Mouse (Mus musculus): ENCODE measurements around the gene Gm26661.

Gene Gm26661

DNA sequence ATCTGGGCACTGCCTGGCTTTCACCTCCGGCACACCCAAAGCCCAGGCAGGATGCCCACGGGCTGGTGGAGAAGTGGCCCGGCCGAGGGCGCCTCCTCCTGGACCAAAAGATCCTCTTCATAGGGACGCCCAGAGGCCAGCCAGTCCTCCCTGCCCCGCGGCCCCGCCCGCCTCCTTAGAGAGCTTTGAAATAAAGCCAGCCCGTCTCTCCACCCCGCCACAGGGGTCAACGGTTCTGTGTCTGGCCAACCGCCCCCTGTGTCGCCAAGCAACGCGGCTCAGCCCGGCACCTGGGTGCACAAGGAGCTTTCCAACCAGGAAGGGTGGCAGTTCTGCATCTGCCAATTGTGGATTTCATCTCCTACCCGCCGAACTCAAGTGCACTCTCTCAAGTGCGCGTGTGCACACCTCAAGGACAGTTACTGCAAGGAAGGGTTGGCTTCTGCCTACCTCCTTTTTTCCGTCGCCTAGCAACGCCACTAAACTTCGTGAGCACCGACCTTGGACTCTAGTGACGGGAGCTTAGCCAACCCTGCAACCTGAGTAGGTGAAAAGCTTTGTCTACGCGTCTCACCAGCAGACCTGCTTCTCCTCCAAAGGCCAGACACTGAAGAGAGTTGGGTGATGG, at the start of gene Gm26661:
Gene Gm26661 (plus strand): TSS at position 56 of the 628 bp plus-strand sequence.
- no peak for DNase-seq (ENCODE audit: low read depth)

- peak; percentile 69 for DNase-seq (ENCODE audit: low read depth)
These were observed 42.2 kb upstream of the Gm26661 start for GRCm38 (mm10) chr14:7748944-7749763.

GRCm38 (mm10) chr14:7749764-7750089, 41.7 kb upstream of the Gm26661 start:
- DNase-seq (ENCODE audit: low read depth) = no peak

DNA sequence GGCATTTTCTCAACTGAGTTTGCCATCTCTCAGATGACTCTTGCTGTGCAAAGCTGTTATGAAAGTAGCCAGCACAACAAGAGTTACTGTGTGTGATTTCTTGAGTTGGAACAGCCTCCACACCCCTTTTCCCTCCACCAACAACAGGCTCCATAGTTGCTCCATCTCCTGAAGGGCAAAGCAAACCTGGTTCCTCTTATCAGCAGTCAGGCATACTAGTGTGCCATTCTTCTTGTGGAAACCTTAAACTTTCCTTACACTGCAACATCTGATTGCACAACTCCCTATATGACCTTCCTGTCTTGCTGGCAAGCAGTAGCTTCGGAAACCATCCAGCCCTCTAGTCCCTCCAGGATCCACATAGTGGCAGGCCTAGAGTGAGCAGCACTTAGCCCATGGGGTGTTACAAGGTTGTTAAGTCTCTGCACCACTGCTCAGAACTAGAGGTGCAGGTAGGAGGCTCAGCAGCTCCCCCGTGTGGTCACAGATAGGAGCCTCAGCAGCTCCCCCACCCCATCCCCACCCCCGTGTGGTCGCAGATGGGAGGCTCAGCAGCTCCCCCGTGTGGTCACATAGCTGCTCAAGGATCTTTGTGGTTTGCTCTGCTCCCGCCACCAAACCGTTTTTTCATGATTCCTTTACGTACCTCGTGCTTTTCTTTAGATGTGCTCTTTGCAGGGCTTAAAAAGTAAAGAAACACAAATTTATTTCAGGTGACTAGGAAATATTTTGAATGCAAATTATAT, 25.6 kb upstream of the Gm26661 start:
- DNase-seq (ENCODE audit: low read depth) = peak; percentile 86

DNA sequence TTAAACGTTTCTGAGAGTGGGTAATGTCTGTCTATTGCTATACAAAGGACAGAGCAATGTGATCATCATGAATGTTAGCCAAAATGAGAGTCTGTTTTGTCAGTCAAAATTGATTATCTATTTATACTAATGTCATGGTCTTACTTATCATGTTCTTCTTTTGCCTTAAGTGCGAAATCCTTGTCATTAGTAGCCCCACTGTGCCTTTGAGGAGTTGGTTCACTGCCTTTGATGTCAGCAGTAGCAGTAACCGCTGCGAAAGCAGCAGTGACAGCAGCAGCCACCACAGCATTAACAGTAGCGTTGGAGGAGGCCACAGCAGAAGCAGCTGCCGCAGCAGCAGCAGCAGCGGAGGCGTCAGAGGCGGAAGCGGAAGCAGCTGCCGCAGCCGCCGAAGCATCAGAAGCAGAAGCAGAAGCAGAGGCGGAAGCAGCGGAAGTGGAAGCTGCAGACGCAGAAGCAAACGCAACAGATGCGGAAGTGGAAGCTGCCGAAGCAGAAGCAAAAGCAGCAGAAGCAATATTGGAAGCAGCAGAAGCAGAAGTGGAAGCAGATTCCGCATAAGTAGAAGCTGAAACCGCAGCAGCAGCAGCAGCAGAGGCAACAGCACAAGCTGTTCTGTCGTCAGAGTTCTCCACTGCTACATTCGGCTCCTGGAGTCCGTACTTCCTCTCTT, 17.5 kb upstream of the Gm26661 start:
- DNase-seq (ENCODE audit: low read depth) = no peak

DNA sequence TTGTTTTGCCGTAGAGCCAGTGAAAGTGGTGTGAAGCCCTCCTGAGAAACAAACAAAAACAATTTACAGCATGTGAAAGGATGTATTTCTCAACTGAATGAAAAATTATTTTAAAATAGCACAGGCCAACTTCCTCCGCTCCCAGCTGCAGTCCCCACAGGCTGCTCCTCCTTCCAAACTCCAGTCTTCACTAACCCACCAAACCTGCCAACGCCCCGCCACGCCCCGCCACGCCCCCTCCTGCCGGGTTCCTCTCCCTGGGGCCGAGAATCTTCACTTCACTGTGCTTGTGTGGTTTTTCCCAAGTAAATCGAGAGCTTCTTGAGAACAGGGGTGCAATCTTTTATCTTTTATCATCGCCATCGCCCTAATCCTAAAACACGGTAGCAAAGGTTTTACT, 5.3 kb upstream of the Gm26661 start:
- no peak for DNase-seq (ENCODE audit: low read depth)

DNA sequence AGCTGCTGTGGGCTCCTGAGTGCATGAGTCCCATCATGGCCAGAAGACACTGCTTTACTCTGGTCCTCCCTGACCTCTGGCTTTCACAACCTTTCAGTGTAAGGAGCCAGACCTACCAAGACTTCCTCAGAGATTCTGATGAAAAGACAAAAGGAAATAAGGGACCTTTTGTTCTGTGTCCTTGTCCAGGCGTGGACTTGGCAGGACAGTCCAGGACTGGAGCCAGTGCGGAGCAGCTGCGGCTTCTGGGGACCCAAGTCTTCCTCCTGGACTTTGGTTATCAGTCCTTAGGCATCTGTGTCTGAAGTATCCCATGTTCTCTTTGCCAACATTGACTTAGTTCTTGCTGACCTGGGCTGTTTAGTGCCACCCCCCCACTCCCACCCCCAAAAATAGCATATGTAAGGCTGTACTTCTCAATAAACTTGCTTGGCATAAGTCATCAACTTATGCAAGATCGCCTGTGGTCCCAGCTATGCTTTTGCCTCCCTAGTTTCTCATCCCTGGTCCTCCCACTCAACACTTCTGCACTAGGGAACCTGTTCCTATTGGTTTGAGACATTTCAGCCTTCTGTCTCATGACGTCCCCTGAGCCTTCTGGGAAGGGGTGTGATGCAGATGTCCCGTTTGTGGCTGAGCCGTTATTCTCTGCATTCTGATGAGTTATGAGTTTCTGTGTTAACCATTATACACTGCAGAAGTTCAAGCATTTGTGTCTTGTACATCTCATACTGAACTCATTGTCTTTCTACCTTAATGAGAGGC, 1.9 kb upstream of the Gm26661 start:
- no peak for DNase-seq (ENCODE audit: low read depth)

- DNase-seq (ENCODE audit: low read depth) = no peak
These were observed 291 bp upstream of the Gm26661 start for GRCm38 (mm10) chr14:7791061-7791531.

- DNase-seq (ENCODE audit: low read depth) = no peak
These were observed 4.6 kb downstream of the Gm26661 start for GRCm38 (mm10) chr14:7795961-7796360.

- no peak for DNase-seq (ENCODE audit: low read depth)
These were observed 9.2 kb downstream of the Gm26661 start for GRCm38 (mm10) chr14:7800611-7801010.

DNA sequence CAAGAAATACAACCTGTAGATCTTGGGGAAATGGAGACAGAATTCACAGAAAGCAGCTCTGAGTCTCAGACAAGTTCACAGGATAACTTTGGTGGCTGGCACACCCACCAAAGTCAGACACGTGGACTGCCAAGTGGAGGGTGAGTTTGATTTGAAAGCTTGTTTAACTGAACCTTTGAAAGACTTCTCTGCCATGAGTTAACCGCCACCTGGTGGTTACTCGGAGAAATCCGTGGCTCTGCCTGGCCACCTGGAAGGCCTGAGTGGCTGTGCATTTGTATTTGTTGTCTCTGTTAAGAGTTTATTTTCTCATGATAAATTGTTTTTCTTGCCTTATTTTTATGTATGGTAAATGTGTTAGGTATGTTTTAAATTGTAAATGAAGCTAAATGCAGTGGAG, 10.4 kb downstream of the Gm26661 start:
- peak; percentile 38 for DNase-seq (ENCODE audit: low read depth)

GRCm38 (mm10) chr14:7803874-7804557, 12.6 kb downstream of the Gm26661 start:
- DNase-seq (ENCODE audit: low read depth) = no peak

GRCm38 (mm10) chr14:7804558-7804905, 13.1 kb downstream of the Gm26661 start:
- no peak for DNase-seq (ENCODE audit: low read depth)

DNA sequence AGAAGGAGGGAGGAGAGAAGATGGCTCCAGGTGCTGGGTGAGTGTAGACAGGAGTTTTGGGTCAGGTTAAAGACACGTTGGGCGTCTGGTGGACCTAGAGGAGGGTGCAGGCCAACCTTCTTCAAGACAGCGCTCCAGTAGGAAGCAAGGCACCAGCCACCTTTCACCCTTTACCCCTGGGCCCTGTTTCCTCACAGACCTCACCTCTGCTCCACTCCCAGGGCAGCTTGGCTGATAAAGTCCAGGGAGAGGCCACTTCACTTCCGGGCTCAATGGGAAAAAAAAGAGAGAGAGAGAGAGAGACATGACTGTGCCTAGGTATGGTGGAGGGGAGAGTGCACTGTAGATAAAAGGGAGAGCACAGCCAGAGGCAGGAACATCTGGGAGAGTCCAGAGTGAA, 16.3 kb downstream of the Gm26661 start:
- DNase-seq (ENCODE audit: low read depth) = no peak

DNA sequence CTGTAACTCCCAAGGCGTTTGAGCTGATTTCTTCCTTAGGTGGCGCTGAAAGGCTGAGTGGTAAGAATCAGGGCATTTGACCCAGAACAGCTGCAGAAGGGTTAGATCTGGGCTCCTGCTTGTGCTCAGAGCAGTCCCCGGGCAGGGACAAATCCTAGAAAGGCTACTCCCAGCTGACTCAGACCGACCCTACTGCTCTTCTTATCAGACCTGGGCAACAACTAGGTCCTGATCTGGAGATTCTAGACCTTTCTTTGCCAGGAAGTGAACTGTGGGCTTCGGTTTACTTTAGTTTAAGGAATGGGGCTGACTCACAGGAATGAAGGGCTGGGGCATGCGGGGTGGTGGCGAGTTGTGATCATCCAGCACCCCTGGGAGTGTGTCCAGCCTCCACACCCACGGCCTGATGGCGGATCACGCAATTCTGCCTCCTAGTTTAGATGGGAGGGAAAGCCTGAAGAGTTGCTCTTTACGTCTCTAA, 17.2 kb downstream of the Gm26661 start:
- DNase-seq (ENCODE audit: low read depth) = peak; percentile 59

GRCm38 (mm10) chr14:7809043-7809955, 17.9 kb downstream of the Gm26661 start:
- peak; percentile 41 for DNase-seq (ENCODE audit: low read depth)

DNA sequence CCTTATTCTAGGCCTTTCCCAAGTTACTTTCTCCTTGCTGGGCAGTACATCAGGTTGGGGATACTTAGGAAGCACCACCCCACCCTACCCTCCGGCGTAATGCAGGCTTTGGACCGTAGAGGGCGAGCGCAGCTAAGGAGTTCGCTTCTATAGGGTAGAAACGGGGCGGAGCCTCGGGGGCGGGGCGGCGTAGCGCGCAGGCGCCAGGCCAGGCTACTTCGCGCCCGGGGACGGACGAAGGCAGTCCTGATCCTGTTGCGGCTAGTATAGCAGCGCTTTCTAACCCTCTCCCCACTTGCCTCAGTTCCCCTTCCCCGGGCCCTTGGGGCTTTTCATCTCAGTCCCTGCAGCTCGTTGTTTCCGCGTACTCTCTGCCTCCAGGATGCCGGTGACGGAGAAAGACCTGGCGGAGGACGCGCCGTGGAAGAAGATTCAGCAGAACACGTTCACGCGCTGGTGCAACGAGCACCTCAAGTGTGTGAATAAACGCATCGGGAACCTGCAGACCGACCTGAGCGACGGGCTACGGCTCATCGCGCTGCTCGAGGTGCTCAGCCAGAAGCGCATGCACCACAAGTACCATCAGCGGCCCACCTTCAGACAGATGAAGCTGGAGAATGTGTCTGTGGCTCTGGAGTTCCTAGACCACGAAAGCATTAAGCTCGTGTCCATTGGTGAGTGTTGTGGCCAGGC, 26.5 kb downstream of the Gm26661 start, which contains the start of gene Flnb:
Gene Flnb (plus strand): TSS at position 188 of the 693 bp plus-strand sequence.
- peak; percentile 97 for DNase-seq (ENCODE audit: low read depth)

GRCm38 (mm10) chr14:7818463-7819121, 27.2 kb downstream of the Gm26661 start:
- peak; percentile 22 for DNase-seq (ENCODE audit: low read depth)
